Mouse (Mus musculus) hindbrain, embryonic 14.5 days (tissue): ENCODE data around the gene Frmd6. TPM values are rescaled to one million over a fixed set of nuclear protein-coding genes. Genes with fewer than 3 reads are reported as not detected.

ENCODE experiments used
- ATAC-seq: fragments of 200-750 bp; cut with Nextera tagmentation; 2 replicates; pipeline ENCODE4 v1.8.0; 2017; ENCODE audit warnings: moderate number of reproducible peaks, mild to moderate bottlenecking, moderate TSS enrichment, moderate library complexity; ENCODE audit not compliant: low FRiP score
- DNase-seq: peaks from one replicate; pipeline ENCODE4 v3.0.0-alpha.2; 2015; ENCODE audit warnings: low spot score
- H3K27ac ChIP-seq: fragments of 300-500 bp; sonication (generic); 2 replicates; pipeline ENCODE4 v1.5.1; 2014; ENCODE audit warnings: mild to moderate bottlenecking, moderate library complexity
- H3K27me3 ChIP-seq: fragments of 300-500 bp; sonication (generic); 2 replicates; pipeline ENCODE4 v1.6.1; 2014; ENCODE audit warnings: mild to moderate bottlenecking, low read length, mixed read lengths; ENCODE audit not compliant: control insufficient read depth, insufficient read depth
- H3K36me3 ChIP-seq: fragments of 300-500 bp; sonication (generic); replicated peaks from 2 replicates; pipeline ENCODE4 v1.6.1; 2014; ENCODE audit not compliant: control insufficient read depth, insufficient read depth
- H3K4me1 ChIP-seq: fragments of 300-500 bp; sonication (generic); replicated peaks from 2 replicates; pipeline ENCODE4 v1.6.1; 2014; ENCODE audit warnings: antibody characterized with exemption, low read length, mixed read lengths; ENCODE audit not compliant: control insufficient read depth, insufficient read depth
- H3K4me2 ChIP-seq: fragments of 300-500 bp; sonication (generic); replicated peaks from 2 replicates; pipeline ENCODE4 v1.6.1; 2014; ENCODE audit warnings: mild to moderate bottlenecking, moderate library complexity
- H3K4me3 ChIP-seq: fragments of 300-500 bp; sonication (generic); replicated peaks from 2 replicates; pipeline ENCODE4 v1.5.1; 2014; ENCODE audit warnings: mild to moderate bottlenecking, low read length
- H3K9ac ChIP-seq: fragments of 300-500 bp; sonication (generic); 2 replicates; pipeline ENCODE4 v1.6.1; 2014
- H3K9me3 ChIP-seq: fragments of 300-500 bp; sonication (generic); 2 replicates; pipeline ENCODE4 v1.6.1; 2016; ENCODE audit warnings: low read length; ENCODE audit not compliant: control insufficient read depth
- WGBS: fragments of 180-500 bp; shearing (Covaris S2); extraction: QIAGEN DNeasy Blood & Tissue Kit; methylation state at CpG from one replicate; pipeline ENCODE4 v1.1.7; 2014; 5-methylcytosine and 5-hydroxymethylcytosine counted together
- polyA plus RNA-seq: library from polyadenylated mRNA; unstranded; fragments of >200 nt; fragmentation: Nextera tagmentation; extraction: Ambion mirVana; gene quantifications from 2 replicates; pipeline ENCODE4 v1.2.1, GENCODE M21; 2014

Frmd6 gene
- polyA plus RNA-seq, 1 experiment from 2014 or later: 9.5 TPM

- DNase-seq (no peak), ATAC-seq (no peak)
- Histone ChIP-seq H3K4me3 (no peak overlapping the region), H3K36me3 (peaks cover 15% of the 10 kb centered on the region; the same call in 1 of the 2 replicates), H3K9me3 (no peaks in the 10 kb centered on the region), H3K27ac (no peak overlapping the region), H3K4me1 (peaks cover 5% of the 10 kb centered on the region; the same call in 1 of the 2 replicates), H3K9ac (no peak overlapping the region), H3K4me2 (no peak overlapping the region), H3K27me3 (no peaks in the 10 kb centered on the region)
- WGBS: 92% methylated on average over 4 of the region's 4 CpGs
These were observed 56.5 kb downstream of the Frmd6 start for GRCm38 (mm10) chr12:70881854-70882253.

- no peak overlapping the region for H3K4me2 ChIP-seq
- H3K27me3 ChIP-seq: no peaks in the 10 kb centered on the region
- peaks cover 5% of the 10 kb centered on the region; the same call in 1 of the 2 replicates for H3K4me1 ChIP-seq
- ATAC-seq: no peak
- peaks cover 15% of the 10 kb centered on the region; the same call in 1 of the 2 replicates for H3K36me3 ChIP-seq
- H3K27ac ChIP-seq: no peak overlapping the region
- no peaks in the 10 kb centered on the region for H3K9me3 ChIP-seq
- DNase-seq: no peak
- H3K9ac ChIP-seq: no peak overlapping the region
- WGBS: 92% methylated on average over 14 of the region's 14 CpGs
- no peak overlapping the region for H3K4me3 ChIP-seq
These were observed 57.8 kb downstream of the Frmd6 start for GRCm38 (mm10) chr12:70883141-70883540.

GRCm38 (mm10) chr12:70884113-70884512 lies 58.8 kb downstream of the Frmd6 start:
- DNase-seq (no peak), ATAC-seq (no peak)
- WGBS: 88% methylated on average over 7 of the region's 7 CpGs

GRCm38 (mm10) chr12:70884973-70885372 lies 59.7 kb downstream of the Frmd6 start:
- no peak overlapping the region for H3K9ac ChIP-seq
- WGBS: 91% methylated on average over 5 of the region's 6 CpGs
- DNase-seq: no peak
- H3K4me1 ChIP-seq: peaks cover 5% of the 10 kb centered on the region; the same call in 1 of the 2 replicates
- H3K27me3 ChIP-seq: no peaks in the 10 kb centered on the region
- no peaks in the 10 kb centered on the region for H3K9me3 ChIP-seq
- no peak overlapping the region for H3K27ac ChIP-seq
- H3K4me3 ChIP-seq: no peak overlapping the region
- peaks cover 15% of the 10 kb centered on the region; the same call in 1 of the 2 replicates for H3K36me3 ChIP-seq
- H3K4me2 ChIP-seq: no peak overlapping the region
- no peak for ATAC-seq

More at GRCm38 (mm10) chr12:70884113-70884512, 58.8 kb downstream of the Frmd6 start:
- no peaks in the 10 kb centered on the region for H3K9me3 ChIP-seq
- no peak overlapping the region for H3K4me2 ChIP-seq
- peaks cover 15% of the 10 kb centered on the region; the same call in 1 of the 2 replicates for H3K36me3 ChIP-seq
- H3K4me1 ChIP-seq: peaks cover 5% of the 10 kb centered on the region; the same call in 1 of the 2 replicates
- H3K9ac ChIP-seq: no peak overlapping the region
- H3K27me3 ChIP-seq: no peaks in the 10 kb centered on the region
- no peak overlapping the region for H3K4me3 ChIP-seq
- H3K27ac ChIP-seq: no peak overlapping the region

GRCm38 (mm10) chr12:70885576-70885975 lies 60.3 kb downstream of the Frmd6 start:
- ATAC-seq (no peak), DNase-seq (no peak)
- WGBS: 90% methylated on average over 10 of the region's 10 CpGs
- H3K27ac ChIP-seq: no peak overlapping the region
- H3K9ac ChIP-seq: no peak overlapping the region
- no peak overlapping the region for H3K4me2 ChIP-seq
- no peak overlapping the region for H3K4me3 ChIP-seq
- peaks cover 17% of the 10 kb centered on the region for H3K36me3 ChIP-seq
- H3K4me1 ChIP-seq: peaks cover 5% of the 10 kb centered on the region; the same call in 1 of the 2 replicates
- H3K27me3 ChIP-seq: no peaks in the 10 kb centered on the region
- H3K9me3 ChIP-seq: no peaks in the 10 kb centered on the region

- Histone ChIP-seq H3K27me3 (no peaks in the 10 kb centered on the region), H3K4me3 (no peak overlapping the region), H3K9me3 (no peaks in the 10 kb centered on the region), H3K36me3 (peaks cover 38% of the 10 kb centered on the region), H3K9ac (no peak overlapping the region), H3K4me2 (no peak overlapping the region), H3K27ac (no peak overlapping the region), H3K4me1 (no peaks in the 10 kb centered on the region)
- DNase-seq (no peak), ATAC-seq (no peak)
- 59% methylated on average over 5 of the region's 5 CpGs for whole genome bisulfite sequencing
These were observed 65.1 kb downstream of the Frmd6 start for GRCm38 (mm10) chr12:70890405-70890804.

GRCm38 (mm10) chr12:70890874-70891470 lies 65.7 kb downstream of the Frmd6 start:
- Histone ChIP-seq H3K36me3 (peaks cover 38% of the 10 kb centered on the region), H3K9me3 (no peaks in the 10 kb centered on the region), H3K4me3 (no peak overlapping the region), H3K27me3 (no peaks in the 10 kb centered on the region), H3K4me1 (no peaks in the 10 kb centered on the region), H3K27ac (no peak overlapping the region), H3K4me2 (no peak overlapping the region), H3K9ac (no peak overlapping the region)
- no peak for ATAC-seq
- no peak for DNase-seq
- WGBS: 86% methylated on average over 8 of the region's 8 CpGs

GRCm38 (mm10) chr12:70895275-70895674 lies 70.0 kb downstream of the Frmd6 start:
- Histone ChIP-seq H3K4me3 (no peak overlapping the region), H3K27me3 (no peaks in the 10 kb centered on the region), H3K27ac (no peak overlapping the region), H3K4me1 (no peaks in the 10 kb centered on the region), H3K9ac (no peak overlapping the region), H3K4me2 (no peak overlapping the region), H3K36me3 (peaks cover 38% of the 10 kb centered on the region), H3K9me3 (no peaks in the 10 kb centered on the region)
- no peak for DNase-seq
- WGBS: 89% methylated on average over 7 of the region's 7 CpGs
- ATAC-seq: no peak

- no peak for DNase-seq
- H3K27ac ChIP-seq: no peak overlapping the region
- no peak overlapping the region for H3K4me2 ChIP-seq
- no peak overlapping the region for H3K9ac ChIP-seq
- WGBS: 88% methylated on average over 10 of the region's 10 CpGs
- H3K4me1 ChIP-seq: no peaks in the 10 kb centered on the region
- no peaks in the 10 kb centered on the region for H3K27me3 ChIP-seq
- H3K4me3 ChIP-seq: no peak overlapping the region
- no peaks in the 10 kb centered on the region for H3K9me3 ChIP-seq
- peaks cover 31% of the 10 kb centered on the region; the same call in 1 of the 2 replicates for H3K36me3 ChIP-seq
- ATAC-seq: no peak
These were observed 70.8 kb downstream of the Frmd6 start for GRCm38 (mm10) chr12:70896068-70896467.
